18 mouse cellular contexts compared by ENCODE assay signal in the genomic region with DNA sequence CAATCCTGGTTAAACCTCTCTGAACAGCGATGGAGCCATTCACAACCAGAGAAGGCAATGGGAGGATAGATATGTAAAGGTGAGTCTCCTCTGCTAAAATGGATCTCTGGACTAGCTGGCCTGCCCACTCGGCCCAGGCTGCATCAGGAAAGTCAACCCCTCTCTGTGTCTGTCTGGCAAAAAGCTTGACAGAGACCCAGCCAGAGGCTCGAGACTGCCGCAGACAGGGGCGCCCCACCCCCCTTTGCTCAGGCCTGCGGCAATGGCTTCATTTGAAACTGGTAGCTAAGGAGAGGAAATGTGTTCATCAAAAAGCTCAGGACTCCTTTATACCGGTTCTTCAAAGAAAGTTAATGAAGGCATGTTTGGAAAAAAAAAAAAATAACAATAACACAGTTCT.
DNase-seq lines count a peak whose midpoint lies in the region; ATAC-seq lines count a peak whose summit lies in the region.
"Had no signal": no experiment of that assay in that cellular context is flagged by ENCODE, and none has a peak within 500 bp of the region (broad histone marks: within the 10 kb centered on the region; RNA-seq: fewer than 3 reads in every experiment).

No protein-coding gene starts in this region.

- no peak for ATAC-seq in midbrain, embryonic 16.5 days
- ATAC-seq in limb, embryonic 11.5 days (ENCODE audit: insufficient number of reproducible peaks, low FRiP score, low TSS enrichment, low read depth) = no peak
- no peak for ATAC-seq in neural tube, embryonic 12.5 days (ENCODE audit: low FRiP score, low read depth)
- ATAC-seq: intestine, embryonic 16.5 days had no signal

- peak overlapping the region; percentile 60 for H3K27ac ChIP-seq in midbrain, embryonic 10.5 days (replicated peaks)
- no peak overlapping the region for H3K27ac ChIP-seq in midbrain, embryonic 16.5 days (ENCODE audit: low read length)
- H3K27ac ChIP-seq in limb, embryonic 11.5 days (replicated peaks; ENCODE audit: low read depth, low read length) = no peak overlapping the region
- H3K27ac ChIP-seq in neural tube, embryonic 12.5 days = no peak overlapping the region
- H3K27ac ChIP-seq: liver, embryonic 13.5 days; stomach, postnatal 0 days had no signal

- H3K4me3 ChIP-seq in midbrain, embryonic 10.5 days = 0 out of 2 replicates have a peak overlapping the region, but pooled peaks have one; percentile 2
- no peak overlapping the region for H3K4me3 ChIP-seq in midbrain, embryonic 16.5 days (ENCODE audit: low read depth, low read length)
- no peak overlapping the region for H3K4me3 ChIP-seq in limb, embryonic 11.5 days (ENCODE audit: low read depth, low read length)
- no peak overlapping the region for H3K4me3 ChIP-seq in neural tube, embryonic 12.5 days
- H3K4me3 ChIP-seq: liver, embryonic 13.5 days had no signal

- peaks cover 8% of the 10 kb centered on the region for H3K9me3 ChIP-seq in midbrain, embryonic 10.5 days (replicated peaks)
- no peaks in the 10 kb centered on the region for H3K9me3 ChIP-seq in midbrain, embryonic 16.5 days (replicated peaks; ENCODE audit: control insufficient read depth, low read length, poor library complexity, severe bottlenecking)
- H3K9me3 ChIP-seq in limb, embryonic 11.5 days (ENCODE audit: control insufficient read depth, low read length) = no peaks in the 10 kb centered on the region
- no peaks in the 10 kb centered on the region for H3K9me3 ChIP-seq in neural tube, embryonic 12.5 days

- 13% methylated on average over 7 of the region's 7 CpGs for WGBS in midbrain, embryonic 10.5 days
- 12% methylated on average over 7 of the region's 7 CpGs for WGBS in midbrain, embryonic 16.5 days
- WGBS in limb, embryonic 11.5 days = 9% methylated on average over 7 of the region's 7 CpGs
- 12% methylated on average over 7 of the region's 7 CpGs for WGBS in neural tube, embryonic 12.5 days

- H3K9ac ChIP-seq in midbrain, embryonic 16.5 days (ENCODE audit: low read depth, low read length) = no peak overlapping the region
- H3K9ac ChIP-seq in limb, embryonic 11.5 days (ENCODE audit: low read length) = no peak overlapping the region
- no peak overlapping the region for H3K9ac ChIP-seq in neural tube, embryonic 12.5 days
- H3K9ac ChIP-seq: liver, embryonic 13.5 days had no signal

- peak; percentile 33 for DNase-seq in midbrain, embryonic 10.5 days (ENCODE audit: low spot score)
- peak; percentile 53 for DNase-seq in embryo, embryonic 9.5 days (ENCODE audit: extremely low spot score)
- peak; percentile 51 for DNase-seq in limb, embryonic 11.5 days (ENCODE audit: low spot score)
- DNase-seq in ovary, adult 18-20 months (ENCODE audit: low spot score) = no peak
- no peak for DNase-seq in adrenal gland, adult 8-10 months
- DNase-seq: adrenal gland, adult 2 months; cerebellum, adult 2 months; gastrocnemius, postnatal 36 days; kidney, postnatal 10 days; liver, embryonic 13.5 days; right cerebral cortex, adult 18-20 months; thymus, postnatal 4 days had no signal

- H3K4me2 ChIP-seq in midbrain, embryonic 16.5 days (ENCODE audit: low read length) = no peak overlapping the region
- H3K4me2 ChIP-seq in limb, embryonic 11.5 days (ENCODE audit: low read depth, severe bottlenecking) = no peak overlapping the region
- H3K4me2 ChIP-seq in neural tube, embryonic 12.5 days (replicated peaks) = peak overlapping the region; percentile 27; the same call in 1 of the 2 replicates
- H3K4me2 ChIP-seq: heart, embryonic 11.5 days; liver, embryonic 13.5 days had no signal

- no peaks in the 10 kb centered on the region for H3K27me3 ChIP-seq in midbrain, embryonic 10.5 days (ENCODE audit: low read depth, poor library complexity, severe bottlenecking)
- no peaks in the 10 kb centered on the region for H3K27me3 ChIP-seq in midbrain, embryonic 16.5 days (ENCODE audit: control insufficient read depth, insufficient read depth, low read depth, low read length)
- H3K27me3 ChIP-seq in limb, embryonic 11.5 days (ENCODE audit: control insufficient read depth, insufficient read depth, low read length) = no peaks in the 10 kb centered on the region
- no peaks in the 10 kb centered on the region for H3K27me3 ChIP-seq in neural tube, embryonic 12.5 days (replicated peaks)
- H3K27me3 ChIP-seq: liver, embryonic 13.5 days had no signal

- peaks cover 25% of the 10 kb centered on the region for H3K4me1 ChIP-seq in midbrain, embryonic 10.5 days
- H3K4me1 ChIP-seq in midbrain, embryonic 16.5 days (ENCODE audit: control insufficient read depth, insufficient read depth, low read length) = peaks cover 5% of the 10 kb centered on the region; the same call in 1 of the 2 replicates
- H3K4me1 ChIP-seq in limb, embryonic 11.5 days (ENCODE audit: control insufficient read depth, insufficient read depth, low read length) = no peaks in the 10 kb centered on the region
- H3K4me1 ChIP-seq in neural tube, embryonic 12.5 days = peaks cover 5% of the 10 kb centered on the region
- H3K4me1 ChIP-seq: liver, embryonic 13.5 days had no signal

- peaks cover 14% of the 10 kb centered on the region for H3K36me3 ChIP-seq in midbrain, embryonic 10.5 days
- H3K36me3 ChIP-seq in midbrain, embryonic 16.5 days (ENCODE audit: control insufficient read depth, insufficient read depth, low read length) = no peaks in the 10 kb centered on the region
- no peaks in the 10 kb centered on the region for H3K36me3 ChIP-seq in limb, embryonic 11.5 days (ENCODE audit: control insufficient read depth, insufficient read depth, low read length)
- no peaks in the 10 kb centered on the region for H3K36me3 ChIP-seq in neural tube, embryonic 12.5 days
- H3K36me3 ChIP-seq: G1E; liver, embryonic 13.5 days had no signal

Comparison
In these comparisons a context has a peak if more than half of its experiments do, and no peak if none do; other contexts are left out.
1. DNase-seq: peak in midbrain, embryonic 10.5 days (single experiment), embryo, embryonic 9.5 days (single experiment) and limb, embryonic 11.5 days (single experiment); none in ovary, adult 18-20 months (single experiment) and adrenal gland, adult 8-10 months (single experiment).